Comparison of ENCODE assay signal across 10 mouse cellular contexts in the genomic region with DNA sequence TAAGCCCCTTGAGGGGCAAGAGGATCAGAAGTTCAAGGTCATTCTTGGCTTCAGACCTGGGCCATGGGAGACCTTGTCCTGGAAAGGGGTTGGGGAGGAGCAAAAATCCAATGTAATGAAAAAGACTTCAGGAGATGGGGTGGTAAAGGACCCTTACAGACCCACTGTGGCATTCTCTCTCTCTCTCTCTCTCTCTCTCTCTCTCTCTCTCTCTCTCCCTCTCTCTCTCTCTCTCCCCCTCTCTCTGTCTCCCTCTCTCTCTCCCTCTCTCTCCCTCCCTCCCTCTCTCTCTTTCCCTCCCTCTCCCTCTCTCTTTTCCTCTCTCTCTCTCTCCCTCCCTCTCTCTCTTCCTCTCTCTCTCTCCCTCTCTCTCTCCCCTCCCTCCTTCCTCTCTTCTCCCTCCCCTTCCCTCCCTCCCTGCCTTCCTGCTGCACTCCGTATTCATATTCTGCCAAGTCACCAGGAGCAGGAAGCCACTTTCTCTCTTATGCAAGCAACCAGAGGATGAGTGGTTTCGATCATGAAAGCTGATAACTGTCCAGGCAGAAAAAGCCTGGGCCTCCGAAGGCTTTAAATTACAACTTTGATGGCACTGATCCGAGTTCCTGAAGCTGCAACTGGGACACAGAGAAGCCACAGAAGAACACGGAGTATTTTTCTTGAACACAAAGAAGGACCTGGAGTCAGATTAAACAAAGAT.
DNase-seq lines count a peak whose midpoint lies in the region; ATAC-seq and TF ChIP-seq lines count a peak whose summit lies in the region.
"Had no signal": no experiment of that assay in that cellular context is flagged by ENCODE, and none has a peak within 500 bp of the region (broad histone marks: within the 10 kb centered on the region; RNA-seq: fewer than 3 reads in every experiment).

No protein-coding gene starts in this region.

- no peaks in the 10 kb centered on the region for H3K36me3 ChIP-seq in forebrain, postnatal 0 days (ENCODE audit: insufficient read depth)
- H3K36me3 ChIP-seq in forebrain, embryonic 12.5 days (replicated peaks), result no peaks in the 10 kb centered on the region
- no peaks in the 10 kb centered on the region for H3K36me3 ChIP-seq in lung, embryonic 14.5 days (ENCODE audit: insufficient read depth)
- no peaks in the 10 kb centered on the region for H3K36me3 ChIP-seq in stomach, embryonic 15.5 days

- TF ChIP-seq CTCF in forebrain, postnatal 0 days (IDR thresholded peaks at IDR 0.05; ENCODE audit: low read depth), result no peak
- TF ChIP-seq CTCF in lung, embryonic 14.5 days (IDR thresholded peaks at IDR 0.05; ENCODE audit: low read depth), result no peak

- no peaks in the 10 kb centered on the region for H3K9me3 ChIP-seq in forebrain, postnatal 0 days (ENCODE audit: low read length)
- H3K9me3 ChIP-seq in forebrain, embryonic 12.5 days, result no peaks in the 10 kb centered on the region
- H3K9me3 ChIP-seq in lung, embryonic 14.5 days (ENCODE audit: low read depth, low read length), result no peaks in the 10 kb centered on the region
- H3K9me3 ChIP-seq in stomach, embryonic 15.5 days, result no peaks in the 10 kb centered on the region

- DNase-seq in forebrain, postnatal 0 days, result peak; percentile 5
- DNase-seq in lung, embryonic 14.5 days, result peak; percentile 51
- DNase-seq in lung, postnatal 14 days, result no peak
- DNase-seq in right cerebral cortex, postnatal 10 days (ENCODE audit: low spot score in 2 of 2), result no peak
- no peak for DNase-seq in yolk sac, embryonic 10.5 days (ENCODE audit: low spot score)
- DNase-seq: right cerebral cortex, postnatal 14 days had no signal

- no peak overlapping the region for H3K9ac ChIP-seq in forebrain, postnatal 0 days
- H3K9ac ChIP-seq in forebrain, embryonic 12.5 days, result no peak overlapping the region
- H3K9ac ChIP-seq in lung, embryonic 14.5 days, result no peak overlapping the region
- no peak overlapping the region for H3K9ac ChIP-seq in stomach, embryonic 15.5 days

- no peak overlapping the region for H3K4me2 ChIP-seq in forebrain, postnatal 0 days (ENCODE audit: low read depth)
- H3K4me2 ChIP-seq in forebrain, embryonic 12.5 days, result no peak overlapping the region
- H3K4me2 ChIP-seq in lung, embryonic 14.5 days, result no peak overlapping the region
- H3K4me2 ChIP-seq in stomach, embryonic 15.5 days, result no peak overlapping the region
- H3K4me2 ChIP-seq: heart, embryonic 11.5 days had no signal

- no peak overlapping the region for H3K27ac ChIP-seq in forebrain, postnatal 0 days (ENCODE audit: low read depth, low read length)
- no peak overlapping the region for H3K27ac ChIP-seq in forebrain, embryonic 12.5 days
- H3K27ac ChIP-seq in lung, embryonic 14.5 days (ENCODE audit: low read depth), result no peak overlapping the region
- H3K27ac ChIP-seq in stomach, embryonic 15.5 days, result peak overlapping the region; percentile 5; the same call in 1 of the 2 replicates

- 37% methylated on average over 5 of the region's 5 CpGs for WGBS in forebrain, postnatal 0 days
- WGBS in forebrain, embryonic 12.5 days, result 49% methylated on average over 5 of the region's 5 CpGs
- 11% methylated on average over 5 of the region's 5 CpGs for whole genome bisulfite sequencing in lung, embryonic 14.5 days
- WGBS in stomach, embryonic 15.5 days, result 14% methylated on average over 5 of the region's 5 CpGs

- no peak overlapping the region for H3K4me3 ChIP-seq in forebrain, postnatal 0 days (ENCODE audit: low read depth, low read length)
- no peak overlapping the region for H3K4me3 ChIP-seq in forebrain, embryonic 12.5 days (replicated peaks)
- H3K4me3 ChIP-seq in lung, embryonic 14.5 days (ENCODE audit: low read depth, low read length), result no peak overlapping the region
- H3K4me3 ChIP-seq in stomach, embryonic 15.5 days (replicated peaks), result no peak overlapping the region

- H3K27me3 ChIP-seq in forebrain, postnatal 0 days (ENCODE audit: insufficient read depth, low read length), result no peaks in the 10 kb centered on the region
- no peaks in the 10 kb centered on the region for H3K27me3 ChIP-seq in forebrain, embryonic 12.5 days
- H3K27me3 ChIP-seq in lung, embryonic 14.5 days (ENCODE audit: insufficient read depth, low read length), result no peaks in the 10 kb centered on the region
- H3K27me3 ChIP-seq in stomach, embryonic 15.5 days (replicated peaks), result no peaks in the 10 kb centered on the region

- no peaks in the 10 kb centered on the region for H3K4me1 ChIP-seq in forebrain, postnatal 0 days (ENCODE audit: insufficient read depth)
- H3K4me1 ChIP-seq in forebrain, embryonic 12.5 days, result no peaks in the 10 kb centered on the region
- H3K4me1 ChIP-seq in lung, embryonic 14.5 days (ENCODE audit: insufficient read depth), result no peaks in the 10 kb centered on the region
- H3K4me1 ChIP-seq in stomach, embryonic 15.5 days, result peaks cover 3% of the 10 kb centered on the region; the same call in 1 of the 2 replicates

- ATAC-seq in forebrain, postnatal 0 days, result no peak
- no peak for ATAC-seq in forebrain, embryonic 12.5 days (ENCODE audit: low FRiP score)
- no peak for ATAC-seq in lung, embryonic 14.5 days (ENCODE audit: insufficient read depth)
- peak; percentile 91 for ATAC-seq in granulocyte monocyte progenitor cell, adult 5-6 weeks (replicated peaks; ENCODE audit: poor library complexity, severe bottlenecking)
- no peak for ATAC-seq in stomach, embryonic 15.5 days (ENCODE audit: insufficient read depth, low FRiP score, low read depth)

Comparison
In these comparisons a context has a peak if more than half of its experiments do, and no peak if none do; other contexts are left out.
1. DNase-seq: peak in forebrain, postnatal 0 days (single experiment) and lung, embryonic 14.5 days (single experiment); none in lung, postnatal 14 days (single experiment), right cerebral cortex, postnatal 10 days (0 of 2) and yolk sac, embryonic 10.5 days (single experiment).